Mouse (Mus musculus): ENCODE measurements around the gene Clptm1. TPM values are rescaled to one million over a fixed set of nuclear protein-coding genes. Genes with fewer than 3 reads are reported as not detected.
A peak's percentile ranks its signal among the peaks of the same experiment; 100 is the strongest.

Clptm1 gene
- polyA plus RNA-seq, 1 experiment from 2014 or later, result 40.3 TPM

DNA sequence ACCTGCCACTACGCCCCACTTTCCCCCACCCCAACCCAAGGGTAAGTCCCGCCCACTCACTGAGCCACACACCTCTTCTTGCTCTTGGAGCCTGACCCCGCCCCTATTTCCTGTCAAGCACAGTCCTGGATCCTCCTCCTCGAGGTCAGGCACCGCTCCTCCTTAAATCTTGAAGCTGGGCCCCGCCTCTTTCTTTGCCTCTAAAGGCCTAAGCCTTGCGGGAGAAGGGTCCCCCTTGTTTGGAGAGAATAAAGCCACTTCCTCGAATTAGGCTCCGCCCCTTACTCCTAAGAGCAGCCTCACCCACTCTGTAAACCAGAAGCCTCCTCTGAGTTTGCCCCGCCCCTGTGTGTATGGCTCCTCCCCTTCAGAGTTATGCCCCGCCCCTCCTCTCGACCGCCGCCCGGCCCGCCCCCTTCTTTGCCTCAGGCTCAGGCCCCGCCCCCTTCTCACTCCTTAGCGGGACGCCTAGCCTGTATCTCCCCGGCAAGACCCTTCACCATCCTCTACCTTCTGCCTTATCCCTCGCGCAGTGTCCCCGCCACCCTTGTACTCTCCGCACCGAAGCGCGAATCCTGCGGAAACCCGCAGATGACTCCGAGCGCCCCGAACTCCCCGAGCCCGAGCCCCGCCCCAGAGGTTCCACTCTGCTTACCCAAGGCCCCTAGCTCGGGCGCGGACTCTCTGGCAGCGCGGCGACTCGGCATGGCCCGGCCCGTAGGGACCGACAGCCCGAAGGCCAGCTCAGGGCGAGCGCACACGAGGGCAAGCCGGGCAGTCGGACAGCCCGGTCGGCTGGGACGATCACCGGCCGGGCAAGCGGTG lies 36.1 kb downstream of the Clptm1 start:
- TF ChIP-seq EP300 (IDR thresholded peaks at IDR 0.05; ENCODE audit: low read depth) (no peak), CTCF (IDR thresholded peaks at IDR 0.05; ENCODE audit: low read depth) (no peak)
- peaks cover 17% of the 10 kb centered on the region for H3K4me1 ChIP-seq (ENCODE audit: insufficient read depth)
- WGBS (ENCODE audit: insufficient replicate concordance), result 2% methylated on average over 50 of the region's 57 CpGs
- H3K9me3 ChIP-seq (ENCODE audit: low read length), result no peaks in the 10 kb centered on the region
- peak overlapping the region; percentile 97 for H3K27ac ChIP-seq (ENCODE audit: low read depth)
- ATAC-seq (peak; percentile 84), DNase-seq (peak; percentile 96)
- H3K4me3 ChIP-seq (ENCODE audit: low read depth, low read length), result peak overlapping the region; percentile 73
- H3K4me2 ChIP-seq (ENCODE audit: low read depth, low read length), result peak overlapping the region; percentile 92
- H3K9ac ChIP-seq (replicated peaks), result peak overlapping the region; percentile 73
- no peaks in the 10 kb centered on the region for H3K27me3 ChIP-seq (ENCODE audit: insufficient read depth, low read length)
- H3K36me3 ChIP-seq (replicated peaks; ENCODE audit: insufficient read depth, low read length), result peaks cover 8% of the 10 kb centered on the region; the same call in 1 of the 2 replicates

DNA sequence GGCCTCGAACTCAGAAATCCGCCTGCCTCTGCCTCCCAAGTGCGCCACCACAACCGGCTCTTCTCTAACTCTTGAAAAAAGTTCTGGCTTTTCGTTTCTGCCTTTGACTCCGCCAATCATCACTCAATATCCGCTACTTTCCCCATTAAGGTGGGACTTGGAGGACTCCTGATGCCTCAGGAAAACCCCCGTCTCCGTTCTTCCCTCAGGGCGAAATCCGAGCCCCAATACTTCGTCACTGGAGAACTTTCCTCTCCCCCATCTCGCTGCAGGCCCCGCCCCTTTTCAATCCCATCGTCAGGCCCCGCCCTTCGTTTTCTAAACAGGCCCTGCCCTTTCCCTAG lies 36.7 kb downstream of the Clptm1 start:
- no peaks in the 10 kb centered on the region for H3K9me3 ChIP-seq (ENCODE audit: low read length)
- ATAC-seq (no peak), DNase-seq (no peak)
- H3K9ac ChIP-seq (replicated peaks), result no peak overlapping the region
- peaks cover 3% of the 10 kb centered on the region; the same call in 1 of the 2 replicates for H3K36me3 ChIP-seq (replicated peaks; ENCODE audit: insufficient read depth, low read length)
- TF ChIP-seq CTCF (IDR thresholded peaks at IDR 0.05; ENCODE audit: low read depth), result no peak
- no peak for TF ChIP-seq EP300 (IDR thresholded peaks at IDR 0.05; ENCODE audit: low read depth)
- peak overlapping the region; percentile 92 for H3K4me2 ChIP-seq (ENCODE audit: low read depth, low read length)
- H3K4me1 ChIP-seq (ENCODE audit: insufficient read depth), result peaks cover 17% of the 10 kb centered on the region
- peak overlapping the region; percentile 97 for H3K27ac ChIP-seq (ENCODE audit: low read depth)
- WGBS (ENCODE audit: insufficient replicate concordance), result 10% methylated on average over 17 of the region's 17 CpGs
- H3K4me3 ChIP-seq (ENCODE audit: low read depth, low read length), result peak overlapping the region; percentile 73
- H3K27me3 ChIP-seq (ENCODE audit: insufficient read depth, low read length), result no peaks in the 10 kb centered on the region

DNA sequence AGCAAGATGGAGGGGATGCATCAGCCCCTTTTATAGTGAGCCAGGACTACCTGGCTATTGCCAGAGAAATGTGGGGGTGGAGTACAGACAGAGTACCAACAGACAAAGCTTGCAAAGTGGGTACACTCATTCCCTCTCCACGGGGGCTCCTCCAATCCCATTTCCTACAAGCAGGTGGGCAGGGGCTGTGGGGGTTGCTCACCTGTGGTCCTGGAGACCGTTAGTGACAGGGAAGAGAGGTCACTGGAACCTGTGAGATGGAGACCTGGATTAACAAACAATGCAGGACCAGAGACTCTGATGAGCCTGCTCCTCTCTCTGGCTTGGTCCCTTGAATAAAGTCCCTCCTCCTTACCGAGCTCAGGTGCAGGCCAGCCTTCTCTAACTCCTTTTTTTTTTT lies 37.1 kb downstream of the Clptm1 start:
- DNase-seq, result no peak
- peak overlapping the region; percentile 73 for H3K4me3 ChIP-seq (ENCODE audit: low read depth, low read length)

DNA sequence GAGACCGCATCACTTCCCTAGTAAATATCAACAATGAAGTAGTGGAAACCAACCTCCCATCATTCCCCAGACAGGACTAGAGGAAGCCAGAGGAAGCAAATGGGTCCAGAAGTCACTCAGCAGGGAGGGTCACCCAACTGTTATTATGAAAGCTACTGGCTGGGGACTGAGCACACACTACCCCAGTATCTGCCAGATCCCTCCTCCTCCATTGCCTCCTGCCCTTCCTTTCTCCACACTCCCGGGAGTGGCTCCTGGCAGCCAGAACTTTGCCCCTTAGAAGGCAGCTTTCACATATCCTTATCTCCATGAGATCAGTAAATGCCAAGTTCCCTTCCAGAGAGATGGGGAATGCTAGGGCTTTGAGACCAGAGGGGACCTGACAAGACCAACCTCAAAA lies 41.4 kb downstream of the Clptm1 start:
- Histone ChIP-seq H3K4me1 (ENCODE audit: insufficient read depth) (peaks cover 13% of the 10 kb centered on the region), H3K36me3 (replicated peaks; ENCODE audit: insufficient read depth, low read length) (no peaks in the 10 kb centered on the region), H3K27ac (ENCODE audit: low read depth) (no peak overlapping the region), H3K9me3 (ENCODE audit: low read length) (no peaks in the 10 kb centered on the region), H3K4me3 (ENCODE audit: low read depth, low read length) (no peak overlapping the region), H3K27me3 (ENCODE audit: insufficient read depth, low read length) (0 out of 2 replicates have a peak, but pooled peaks cover 3% of the 10 kb centered on the region), H3K4me2 (ENCODE audit: low read depth, low read length) (no peak overlapping the region), H3K9ac (replicated peaks) (no peak overlapping the region)
- TF ChIP-seq CTCF (IDR thresholded peaks at IDR 0.05; ENCODE audit: low read depth) (no peak), EP300 (IDR thresholded peaks at IDR 0.05; ENCODE audit: low read depth) (no peak)
- WGBS (ENCODE audit: insufficient replicate concordance), result 69% methylated on average over 2 of the region's 2 CpGs
- no peak for ATAC-seq
- DNase-seq, result no peak

More for the DNA sequence above, 37.1 kb downstream of the Clptm1 start:
- peak overlapping the region; percentile 92 for H3K4me2 ChIP-seq (ENCODE audit: low read depth, low read length)
- H3K9me3 ChIP-seq (ENCODE audit: low read length), result no peaks in the 10 kb centered on the region
- H3K4me1 ChIP-seq (ENCODE audit: insufficient read depth), result peaks cover 17% of the 10 kb centered on the region
- no peak overlapping the region for H3K9ac ChIP-seq (replicated peaks)
- no peak overlapping the region for H3K27ac ChIP-seq (ENCODE audit: low read depth)
- 65% methylated on average over 3 of the region's 3 CpGs for WGBS (ENCODE audit: insufficient replicate concordance)
- ATAC-seq, result no peak
- no peaks in the 10 kb centered on the region for H3K36me3 ChIP-seq (replicated peaks; ENCODE audit: insufficient read depth, low read length)
- H3K27me3 ChIP-seq (ENCODE audit: insufficient read depth, low read length), result no peaks in the 10 kb centered on the region
- no peak for TF ChIP-seq EP300 (IDR thresholded peaks at IDR 0.05; ENCODE audit: low read depth)
- no peak for TF ChIP-seq CTCF (IDR thresholded peaks at IDR 0.05; ENCODE audit: low read depth)

DNA sequence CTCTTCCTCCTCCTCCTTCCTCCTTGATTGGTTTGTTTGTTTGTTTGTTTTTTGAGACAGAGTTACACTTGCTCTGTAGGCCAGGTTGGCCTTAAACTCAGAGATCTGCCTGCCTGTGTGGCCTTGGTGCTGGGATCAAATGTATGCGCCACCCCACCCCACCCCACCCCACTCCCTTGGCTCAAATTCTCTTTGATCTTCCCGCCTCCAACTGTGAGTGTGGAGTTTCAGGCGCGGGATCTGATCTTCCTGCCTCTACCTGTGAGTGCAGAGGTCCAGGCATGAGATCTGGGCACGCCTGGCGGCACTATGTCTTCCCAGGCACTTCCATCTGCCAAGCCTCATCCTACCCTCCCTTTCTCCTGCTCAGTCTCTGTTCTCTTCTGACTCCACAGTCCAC lies 42.6 kb downstream of the Clptm1 start:
- no peak for ATAC-seq
- Histone ChIP-seq H3K27me3 (ENCODE audit: insufficient read depth, low read length) (0 out of 2 replicates have a peak, but pooled peaks cover 3% of the 10 kb centered on the region), H3K27ac (ENCODE audit: low read depth) (no peak overlapping the region), H3K9ac (replicated peaks) (no peak overlapping the region), H3K4me3 (ENCODE audit: low read depth, low read length) (no peak overlapping the region), H3K36me3 (replicated peaks; ENCODE audit: insufficient read depth, low read length) (no peaks in the 10 kb centered on the region), H3K9me3 (ENCODE audit: low read length) (no peaks in the 10 kb centered on the region), H3K4me2 (ENCODE audit: low read depth, low read length) (no peak overlapping the region), H3K4me1 (ENCODE audit: insufficient read depth) (peaks cover 4% of the 10 kb centered on the region)
- TF ChIP-seq CTCF (IDR thresholded peaks at IDR 0.05; ENCODE audit: low read depth) (no peak), EP300 (IDR thresholded peaks at IDR 0.05; ENCODE audit: low read depth) (no peak)
- DNase-seq, result no peak
- WGBS (ENCODE audit: insufficient replicate concordance), result 57% methylated on average over 6 of the region's 6 CpGs

DNA sequence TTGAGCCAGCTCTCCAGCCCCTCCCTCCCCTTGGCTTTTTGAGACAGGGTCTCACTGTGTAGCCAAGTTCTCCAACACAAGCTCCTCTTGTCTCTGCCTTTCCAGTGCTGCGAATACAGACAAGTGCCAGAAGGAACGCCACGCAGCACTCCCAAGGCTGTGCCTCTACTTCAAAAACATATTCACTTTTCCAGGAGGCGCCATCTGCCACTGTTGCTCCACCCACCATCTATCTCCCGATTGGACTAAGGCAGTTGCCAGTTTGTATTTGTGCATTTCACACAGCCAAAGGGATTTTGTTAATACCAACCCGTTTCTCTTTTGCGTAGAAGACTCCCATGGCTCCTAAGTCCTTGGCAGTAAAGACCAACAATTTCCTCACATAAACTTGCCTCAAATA lies 44.0 kb downstream of the Clptm1 start:
- 0 out of 2 replicates have a peak, but pooled peaks cover 3% of the 10 kb centered on the region for H3K27me3 ChIP-seq (ENCODE audit: insufficient read depth, low read length)
- H3K4me1 ChIP-seq (ENCODE audit: insufficient read depth), result peaks cover 4% of the 10 kb centered on the region
- H3K9me3 ChIP-seq (ENCODE audit: low read length), result no peaks in the 10 kb centered on the region
- DNase-seq (no peak), ATAC-seq (no peak)
- no peak for TF ChIP-seq EP300 (IDR thresholded peaks at IDR 0.05; ENCODE audit: low read depth)
- no peak for TF ChIP-seq CTCF (IDR thresholded peaks at IDR 0.05; ENCODE audit: low read depth)
- no peaks in the 10 kb centered on the region for H3K36me3 ChIP-seq (replicated peaks; ENCODE audit: insufficient read depth, low read length)
- no peak overlapping the region for H3K4me2 ChIP-seq (ENCODE audit: low read depth, low read length)
- WGBS (ENCODE audit: insufficient replicate concordance), result 87% methylated on average over 7 of the region's 7 CpGs
- no peak overlapping the region for H3K27ac ChIP-seq (ENCODE audit: low read depth)
- H3K9ac ChIP-seq (replicated peaks), result no peak overlapping the region
- H3K4me3 ChIP-seq (ENCODE audit: low read depth, low read length), result no peak overlapping the region
